Mouse (Mus musculus) kidney, adult 11 months (tissue): Measurements from ENCODE around the gene Sult5a1.
"Not testable (repeated sequence)": the region's sequence is repeated elsewhere in the genome, so short reads cannot be mapped to it uniquely, and the experiment has no call there.

Source experiments
- DNase-seq: peaks from one replicate; pipeline ENCODE4 v3.0.0; 2022

Gene Sult5a1

DNA sequence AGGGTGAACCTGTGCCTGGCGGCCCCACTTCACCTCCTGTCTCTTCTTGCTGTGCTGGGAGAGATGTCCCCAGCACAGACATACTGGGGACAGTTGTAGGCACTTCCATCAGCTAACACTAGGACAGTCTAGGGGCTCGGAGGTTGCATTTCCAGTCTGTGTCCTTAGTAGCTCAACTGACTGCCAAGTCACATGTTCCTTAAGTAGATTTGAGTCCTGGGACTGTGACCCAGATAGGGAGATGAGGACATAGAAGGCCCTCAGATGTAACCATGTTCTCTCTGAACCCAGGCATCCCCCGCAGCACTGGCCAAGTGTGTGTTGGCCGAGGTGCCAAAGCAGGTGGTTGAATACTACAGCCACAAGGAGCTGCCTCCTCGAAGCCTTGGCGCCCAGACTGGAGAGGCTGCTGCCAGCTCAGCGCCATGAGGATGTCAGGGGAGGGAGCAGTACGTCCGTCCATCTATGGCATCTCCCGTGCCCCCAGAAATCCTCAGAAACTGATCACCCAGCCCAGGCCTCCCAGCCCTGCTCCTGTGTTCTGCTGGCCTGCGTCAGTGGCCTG, 23.9 kb downstream of the Sult5a1 start:
- no peak for DNase-seq

DNA sequence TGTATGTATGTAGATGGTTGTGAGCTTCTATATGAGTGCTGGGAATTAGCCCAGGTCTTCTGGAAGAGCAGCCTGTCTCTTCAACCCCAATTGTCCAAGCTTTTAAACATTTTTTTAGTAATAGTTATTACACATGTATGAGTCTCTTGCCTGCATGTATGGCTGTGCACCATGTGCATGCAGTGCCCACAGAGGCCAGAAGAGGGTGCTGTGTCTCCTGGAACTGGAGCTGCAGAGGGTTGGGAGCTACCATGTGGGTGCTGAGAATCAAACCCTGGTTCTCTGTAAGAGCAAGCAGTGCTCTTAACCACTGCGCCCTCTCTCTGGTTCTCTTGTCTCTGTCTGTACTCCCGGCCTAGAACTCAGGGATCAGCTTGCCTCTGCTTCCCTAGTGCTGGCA, 25.2 kb downstream of the Sult5a1 start:
- no peak for DNase-seq

GRCm38 (mm10) chr8:123131041-123131440, 27.1 kb downstream of the Sult5a1 start:
- no peak for DNase-seq

DNA sequence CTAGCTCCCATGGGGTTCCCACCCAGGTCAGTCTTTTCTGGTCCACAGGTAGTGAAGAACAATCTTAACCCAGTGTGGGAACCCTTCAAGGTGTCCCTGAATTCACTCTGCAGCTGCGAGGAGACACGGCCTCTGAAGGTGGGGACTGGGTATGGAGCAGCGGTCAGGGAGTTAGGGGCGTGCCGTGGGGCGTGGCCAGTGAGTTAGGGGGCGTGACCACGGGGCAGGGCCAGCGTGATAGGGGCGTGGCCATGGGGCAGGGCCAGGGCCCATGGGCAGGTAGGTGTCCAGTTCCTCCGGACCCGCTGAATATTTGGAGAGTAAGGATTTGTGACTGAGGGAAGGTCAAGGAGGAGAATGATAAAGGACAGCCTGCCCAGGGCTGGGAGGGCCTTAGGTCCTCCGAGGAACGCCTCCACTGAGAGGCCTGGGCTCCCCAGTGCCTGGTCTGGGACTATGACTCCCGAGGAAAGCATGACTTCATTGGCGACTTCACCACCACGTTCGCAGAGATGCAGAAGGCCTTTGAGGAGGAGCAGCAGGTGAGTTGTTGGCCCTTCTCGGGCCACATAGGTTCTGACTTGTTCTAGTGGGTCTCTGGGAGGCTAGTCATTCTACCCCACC, 31.8 kb downstream of the Sult5a1 start:
- DNase-seq = peak; percentile 70

DNA sequence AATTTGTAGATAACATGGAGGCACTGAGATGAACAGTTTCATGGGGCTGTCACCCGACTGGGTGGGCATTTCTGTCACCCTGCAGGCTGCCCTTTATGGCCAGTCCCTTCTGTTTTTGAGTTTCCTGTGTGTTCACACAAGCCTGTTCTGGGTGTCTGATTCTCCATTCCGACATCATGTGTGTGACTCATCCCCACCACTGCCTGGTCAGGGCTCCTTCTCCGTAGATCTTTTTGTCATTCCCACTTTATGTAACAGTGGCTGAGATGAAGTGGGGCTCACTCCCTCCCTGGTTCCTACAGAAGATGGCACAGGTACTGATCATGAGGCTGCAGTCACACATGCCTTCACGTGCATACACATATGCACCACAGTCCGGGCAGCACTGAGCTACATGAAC, 35.4 kb downstream of the Sult5a1 start:
- no peak for DNase-seq

DNA sequence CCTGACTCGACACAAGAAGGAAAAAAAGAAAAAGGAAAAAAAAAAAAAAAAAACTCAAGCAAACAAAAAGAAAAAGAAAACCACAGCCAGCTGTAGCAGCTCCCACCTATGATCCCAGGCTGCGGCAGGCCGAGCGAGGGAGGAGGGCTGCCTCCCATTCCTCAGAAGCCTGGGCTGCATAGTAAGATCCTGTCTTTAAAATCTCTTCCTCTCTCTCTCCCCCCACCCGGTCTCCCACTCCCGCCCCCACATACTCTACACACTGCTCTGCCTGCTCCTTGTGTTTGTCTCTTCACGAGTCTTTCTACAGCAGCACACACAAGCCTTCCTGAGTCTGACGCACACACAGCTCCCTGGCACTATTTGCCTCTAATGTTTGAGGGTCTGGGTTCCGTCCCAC, 36.1 kb downstream of the Sult5a1 start:
- DNase-seq = no peak

GRCm38 (mm10) chr8:123117744-123118143, 40.4 kb downstream of the Sult5a1 start:
- no peak for DNase-seq

DNA sequence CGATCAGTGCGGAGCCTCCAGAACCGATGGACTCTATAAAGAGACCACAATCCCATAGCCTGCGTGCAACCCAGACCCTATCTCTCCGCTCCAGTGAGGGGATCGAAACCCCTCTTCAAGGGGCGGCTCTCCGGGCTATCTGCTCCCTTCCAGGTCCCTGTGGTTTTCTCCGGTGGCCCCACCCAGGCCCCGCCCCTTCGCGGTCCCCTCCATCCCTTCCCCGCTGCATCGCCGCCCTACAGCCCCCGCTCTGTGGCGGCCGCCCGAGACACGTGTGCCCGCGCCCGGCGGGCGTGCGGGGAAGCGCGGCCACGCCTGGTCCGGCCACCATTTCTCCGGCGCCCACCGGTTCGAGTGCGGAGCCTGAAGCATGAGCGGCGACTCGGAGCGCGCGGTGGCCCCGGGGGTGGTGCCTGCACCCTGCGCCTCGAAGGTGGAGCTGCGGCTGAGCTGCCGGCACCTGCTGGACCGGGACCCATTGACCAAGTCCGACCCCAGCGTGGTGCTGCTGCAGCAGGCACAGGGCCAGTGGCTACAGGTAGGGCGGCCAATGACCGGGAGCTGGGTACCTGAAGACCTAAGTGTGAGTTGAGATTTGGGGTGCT, 40.9 kb downstream of the Sult5a1 start, which contains the start of gene Cpne7:
Cpne7 (plus strand) TSS at position 248 of the 605 bp plus-strand sequence.
- DNase-seq = no peak

DNA sequence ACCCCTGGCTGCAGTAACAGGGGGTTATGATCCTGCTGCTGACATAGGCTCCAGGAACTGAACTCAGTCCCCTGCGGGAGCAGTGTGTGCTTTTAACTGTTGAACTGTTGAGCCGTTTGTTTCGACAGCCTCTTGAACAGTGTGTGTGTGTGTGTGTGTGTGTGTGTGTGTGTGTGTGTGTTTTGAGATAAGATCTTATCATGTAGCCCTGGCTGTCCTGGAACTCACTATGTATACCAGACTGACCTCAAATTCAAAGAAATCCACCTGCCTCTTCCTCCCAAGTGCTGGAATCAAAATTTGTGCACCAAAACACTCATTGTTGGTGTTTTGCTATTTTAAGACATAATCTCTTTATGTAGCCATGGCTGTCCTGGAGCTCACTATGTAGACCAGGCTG, 43.5 kb downstream of the Sult5a1 start:
- no peak for DNase-seq

DNA sequence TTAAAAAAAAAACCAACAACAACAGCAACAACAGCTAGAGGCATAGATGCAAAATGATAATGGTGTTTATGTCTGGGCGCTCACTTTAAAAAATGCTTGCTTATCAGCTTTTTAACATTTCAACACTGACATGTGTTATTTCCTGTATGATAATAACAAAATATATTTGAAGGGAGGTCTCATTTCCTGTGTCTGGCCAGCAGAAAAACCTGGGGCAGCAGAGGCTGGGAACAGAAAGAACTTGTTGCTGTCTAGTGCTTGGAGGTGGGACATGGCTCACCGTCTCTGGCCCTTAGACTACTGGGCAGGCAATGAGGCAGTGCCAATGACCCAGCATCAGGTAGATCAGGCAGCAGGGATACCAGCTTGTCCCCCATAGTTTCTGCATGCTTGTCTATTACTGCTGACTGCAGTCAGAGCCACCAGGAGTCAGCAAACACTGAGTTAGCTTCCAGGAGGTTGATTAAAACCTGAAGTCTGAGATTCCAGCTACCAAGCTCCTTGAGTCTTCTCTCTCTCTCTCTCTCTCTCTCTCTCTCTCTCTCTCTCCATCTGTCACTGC, 44.1 kb downstream of the Sult5a1 start:
- DNase-seq = no peak

GRCm38 (mm10) chr8:123112892-123113291, 45.2 kb downstream of the Sult5a1 start:
- no peak for DNase-seq

DNA sequence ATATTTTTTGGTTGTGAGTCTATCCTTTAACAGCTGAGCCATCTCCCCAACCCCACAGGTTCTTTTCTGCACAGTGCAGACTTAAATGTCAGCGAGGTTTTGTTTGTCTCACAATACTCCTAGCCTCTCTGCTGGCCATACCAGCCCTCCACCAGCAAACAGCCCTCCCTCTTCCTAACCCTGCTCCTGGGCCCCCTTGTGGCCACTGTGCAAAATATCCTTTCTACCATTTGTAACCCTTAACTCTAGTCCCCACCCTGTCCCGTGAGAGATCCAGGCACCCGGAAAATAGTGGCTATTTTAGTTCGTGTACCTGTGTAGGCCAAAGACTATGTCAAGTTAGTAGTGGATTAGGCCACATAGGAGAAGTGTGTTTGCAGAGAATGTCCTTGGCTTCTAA, 47.5 kb downstream of the Sult5a1 start:
- no peak for DNase-seq

DNA sequence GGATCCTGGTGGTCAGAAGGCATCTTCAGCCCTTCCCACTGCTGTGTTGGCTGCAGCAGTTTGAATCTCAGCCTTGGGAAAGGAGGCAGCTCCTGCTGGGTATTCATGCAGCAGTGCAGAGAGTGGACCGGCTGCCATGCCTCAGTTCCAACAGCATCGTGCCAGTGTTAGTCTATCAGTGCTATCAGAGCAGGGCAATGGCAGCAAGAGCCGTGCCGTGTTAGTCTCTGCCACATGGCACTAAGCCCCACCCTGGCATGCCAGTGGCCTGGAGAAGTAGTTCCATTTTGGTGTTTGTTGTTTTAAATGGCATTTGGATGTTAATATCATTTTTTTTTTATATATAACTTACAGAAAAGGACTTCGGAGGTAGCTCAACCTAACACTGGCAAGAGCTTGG, 49.2 kb downstream of the Sult5a1 start:
- DNase-seq = no peak

- DNase-seq = no peak
These were observed 50.1 kb downstream of the Sult5a1 start for GRCm38 (mm10) chr8:123108010-123108409.

GRCm38 (mm10) chr8:123106531-123106930, 51.6 kb downstream of the Sult5a1 start:
- no peak for DNase-seq

DNA sequence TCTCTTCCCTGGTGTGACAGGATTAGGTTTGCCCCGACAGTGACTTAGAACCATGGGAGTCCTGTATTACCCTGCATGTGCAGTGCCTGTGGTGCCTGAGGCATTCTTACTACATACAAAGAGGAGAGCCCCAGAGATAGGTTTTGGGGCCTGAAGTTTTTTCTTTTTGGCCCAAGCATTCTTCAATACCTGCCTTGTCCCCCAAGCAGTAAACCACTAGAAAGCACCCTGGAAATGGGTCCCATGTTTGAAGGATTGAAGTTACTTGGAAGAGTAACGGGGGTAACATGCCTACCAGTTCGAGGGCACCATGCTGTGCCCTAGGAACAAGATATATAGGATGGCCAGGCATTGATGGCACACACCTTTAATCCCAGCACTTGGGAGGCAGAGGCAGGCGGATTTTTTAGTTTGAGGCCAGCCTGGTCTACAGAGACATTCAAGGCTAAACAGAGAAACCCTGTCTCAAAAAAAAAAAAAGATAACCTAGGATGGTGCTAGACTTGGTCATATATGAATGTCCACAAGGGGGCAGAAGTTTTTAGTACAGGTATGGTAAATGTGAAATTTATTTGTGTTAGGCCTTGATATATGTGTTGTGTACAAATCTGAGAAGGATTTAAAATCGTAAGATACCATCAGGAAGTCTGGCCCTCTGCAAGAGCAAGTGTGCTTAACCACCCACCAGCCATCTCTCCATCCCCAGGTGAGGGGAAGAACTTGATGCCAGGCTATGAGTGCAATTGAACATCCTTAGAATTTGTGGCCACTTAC, 52.4 kb downstream of the Sult5a1 start:
- no peak for DNase-seq

DNA sequence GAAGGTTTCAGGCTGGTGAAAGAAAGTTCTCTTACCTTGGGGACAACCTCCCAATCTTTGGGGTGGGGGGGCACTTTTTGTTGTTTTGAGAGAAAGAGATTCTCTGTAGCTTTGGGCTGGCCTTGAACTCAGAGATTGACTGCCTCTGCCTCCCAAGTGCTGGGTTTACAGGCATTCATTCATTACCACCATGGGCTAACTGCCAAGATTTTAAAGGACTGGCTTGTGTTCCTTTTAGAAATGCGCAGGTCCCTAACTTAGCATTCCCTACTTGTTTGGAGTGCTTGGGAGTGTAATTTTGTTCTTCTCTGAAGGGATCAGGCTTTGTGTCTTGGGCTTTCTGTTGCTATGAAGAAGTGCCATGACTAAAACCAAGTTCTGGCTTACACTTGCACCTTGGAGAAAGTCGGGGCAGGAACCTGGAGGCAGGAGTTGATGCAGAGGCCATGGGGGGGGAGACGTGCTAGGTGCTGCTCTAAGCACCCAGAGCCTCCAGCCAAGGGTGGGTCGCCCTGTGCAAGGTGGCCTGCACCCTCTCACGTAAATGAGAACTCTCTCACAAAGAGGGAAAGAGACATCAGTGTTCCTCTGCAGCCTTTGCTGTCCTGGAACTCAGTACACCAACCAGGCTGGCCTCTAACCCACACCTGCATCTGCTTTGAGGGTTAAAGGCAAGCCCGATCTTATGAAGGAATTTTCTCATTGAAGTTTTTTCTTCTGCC, 53.9 kb downstream of the Sult5a1 start:
- DNase-seq = no peak

DNA sequence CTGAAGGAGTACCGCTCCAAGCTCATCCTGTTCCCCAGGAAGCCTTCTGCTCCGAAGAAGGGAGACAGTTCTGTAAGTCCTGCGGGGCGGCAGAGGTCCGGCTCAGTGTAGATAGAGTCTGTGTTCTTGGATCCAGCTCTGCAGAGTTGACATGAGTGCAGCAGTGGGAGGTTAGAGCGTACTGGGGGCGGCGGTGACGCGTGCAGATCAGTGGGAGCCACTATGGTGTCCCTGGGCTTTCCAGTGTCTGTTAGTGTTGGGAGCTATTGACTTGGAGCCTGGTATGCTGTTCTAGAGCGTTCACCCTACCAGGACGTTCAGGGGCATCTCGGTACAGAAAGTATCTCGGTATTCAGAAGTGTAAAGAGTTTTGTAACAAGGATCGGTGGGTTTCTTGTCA, 54.8 kb downstream of the Sult5a1 start:
- no peak for DNase-seq

DNA sequence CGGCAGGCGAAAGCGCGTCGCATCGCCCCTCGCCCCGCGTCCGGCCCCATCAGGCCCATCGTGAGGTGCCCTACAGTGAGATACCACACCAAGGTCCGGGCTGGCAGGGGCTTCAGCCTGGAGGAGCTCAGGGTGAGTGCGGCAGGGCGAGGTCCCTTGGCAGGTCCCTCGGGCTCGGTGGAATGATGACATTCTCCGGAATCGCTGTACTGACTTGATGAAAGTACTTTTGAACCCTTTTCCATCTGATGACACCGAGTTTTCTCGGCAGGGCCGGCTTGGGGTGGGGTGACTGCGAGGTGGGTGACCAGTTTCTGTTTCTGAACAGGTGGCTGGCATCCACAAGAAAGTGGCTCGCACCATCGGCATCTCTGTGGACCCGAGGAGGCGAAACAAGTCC, 55.3 kb downstream of the Sult5a1 start:
- not testable (repeated sequence) for DNase-seq

GRCm38 (mm10) chr8:123101735-123102685, 56.1 kb downstream of the Sult5a1 start, which contains the start of gene Rpl13:
Gene Rpl13, plus strand, starts transcription at chr8:123102350.
- DNase-seq = peak; percentile 96

GRCm38 (mm10) chr8:123101244-123101643, 56.9 kb downstream of the Sult5a1 start:
- no peak for DNase-seq

DNA sequence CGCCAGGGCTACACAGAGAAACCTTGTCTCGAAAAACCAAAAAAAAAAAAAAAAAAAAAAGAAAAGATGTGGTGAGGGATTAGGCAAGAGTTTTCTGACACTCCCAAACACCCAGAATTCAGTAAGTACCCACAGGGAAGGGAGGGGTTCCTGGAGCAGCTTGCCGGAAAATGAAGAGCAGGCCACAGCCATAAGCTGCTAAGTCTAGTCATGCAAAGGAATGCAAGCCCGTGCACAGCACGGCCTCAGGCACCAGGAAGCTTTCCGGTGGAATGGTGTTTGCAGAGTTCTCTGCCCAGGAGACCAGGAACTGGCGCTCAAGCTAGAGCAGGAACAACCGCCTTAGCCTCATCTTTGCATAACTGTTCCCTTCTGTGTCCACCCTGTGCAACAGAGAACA, 57.8 kb downstream of the Sult5a1 start:
- DNase-seq = no peak
